Mouse (Mus musculus) brown adipose tissue, adult 24 weeks (tissue): Measurements from ENCODE around the gene Lmna. TPM values are rescaled to one million over a fixed set of nuclear protein-coding genes. Genes with fewer than 3 reads are reported as not detected.

ENCODE experiments used
- H3K27ac ChIP-seq: fragments of 200-500 bp; replicated peaks from 2 replicates; pipeline ENCODE4 v1.5.1; 2012; ENCODE audit warnings: low read depth, mild to moderate bottlenecking, low read length
- H3K4me1 ChIP-seq: fragments of 200-500 bp; 2 replicates; pipeline ENCODE4 v1.6.1; 2012; ENCODE audit warnings: low read length, mixed read lengths; ENCODE audit not compliant: control insufficient read depth, insufficient read depth, insufficient read length
- H3K4me3 ChIP-seq: fragments of 200-500 bp; 2 replicates; pipeline ENCODE4 v1.5.1; 2012; ENCODE audit warnings: low read depth, mild to moderate bottlenecking, low read length, moderate library complexity; ENCODE audit not compliant: insufficient read depth
- polyA plus RNA-seq: library from polyadenylated mRNA; stranded (reverse); fragments of >200 nt; gene quantifications from 2 replicates; pipeline ENCODE4 v1.2.4, GENCODE M21; 2012; ENCODE audit not compliant: missing spikeins, insufficient read depth, insufficient read length

The Lmna gene
- 33.8 and 35.7 TPM in 2 replicates for polyA plus RNA-seq

DNA sequence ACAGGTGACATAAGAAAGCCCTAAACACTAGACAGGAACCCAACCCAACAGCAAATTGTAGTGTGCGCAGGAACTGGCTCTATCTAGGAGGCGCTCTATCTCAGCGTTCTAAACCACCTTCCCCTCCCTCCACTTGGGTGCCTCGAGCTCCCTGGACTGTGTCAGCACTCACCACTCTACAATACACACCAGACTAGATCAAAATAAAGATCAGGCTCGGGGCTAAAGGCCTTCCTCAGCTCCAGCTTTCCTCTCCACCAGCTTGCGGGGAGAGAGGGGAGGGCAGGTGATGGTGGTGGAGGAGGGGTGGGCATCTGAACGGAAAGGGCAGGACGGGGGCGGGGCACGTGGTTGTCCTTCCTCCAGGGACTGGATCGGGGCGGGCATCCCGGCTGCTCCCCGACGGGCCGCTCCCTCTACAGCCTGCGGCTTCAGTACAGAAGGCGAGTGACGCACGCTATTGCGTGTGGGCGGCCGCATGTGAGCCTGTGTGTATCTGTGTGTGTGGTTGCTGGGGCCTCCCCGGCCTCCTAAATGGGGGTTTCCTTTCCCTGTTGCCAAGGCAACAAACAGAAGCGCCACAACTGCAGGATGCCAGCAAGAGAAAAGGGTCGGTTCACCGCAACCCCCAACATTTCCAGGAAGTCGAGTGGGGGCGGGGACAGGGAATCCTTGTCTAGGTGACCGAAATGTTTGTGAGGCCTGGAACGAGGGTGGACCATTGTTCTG is at the start of gene Lmna:
Gene Lmna, minus strand, starts transcription at position 265 of the 729 bp plus-strand sequence.
- H3K27ac ChIP-seq, result peak within 1 kb of the TSS; percentile 92
- H3K4me3 ChIP-seq, result peak within 1 kb of the TSS; percentile 53
- H3K4me1 ChIP-seq, result peaks cover 20% of the 10 kb centered on the region

DNA sequence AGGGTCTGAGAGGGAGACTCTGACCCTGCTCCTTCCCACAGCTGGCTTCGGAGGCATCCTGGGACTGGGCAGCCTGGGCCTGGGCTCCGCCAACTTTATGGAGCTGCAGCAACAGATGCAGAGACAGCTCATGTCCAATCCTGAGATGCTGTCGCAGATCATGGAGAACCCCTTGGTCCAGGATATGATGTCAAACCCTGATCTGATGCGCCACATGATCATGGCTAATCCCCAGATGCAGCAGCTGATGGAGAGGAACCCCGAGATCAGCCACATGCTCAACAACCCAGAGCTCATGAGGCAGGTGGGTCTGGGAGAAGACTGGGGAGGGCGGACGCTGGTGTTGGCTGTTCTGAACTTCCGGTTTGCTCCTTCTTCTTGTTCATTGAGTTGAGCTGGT is 46.9 kb upstream of the Lmna start:
- no peak overlapping the region for H3K4me3 ChIP-seq
- 0 out of 2 replicates have a peak, but pooled peaks cover 1% of the 10 kb centered on the region for H3K4me1 ChIP-seq
- no peak overlapping the region for H3K27ac ChIP-seq

DNA sequence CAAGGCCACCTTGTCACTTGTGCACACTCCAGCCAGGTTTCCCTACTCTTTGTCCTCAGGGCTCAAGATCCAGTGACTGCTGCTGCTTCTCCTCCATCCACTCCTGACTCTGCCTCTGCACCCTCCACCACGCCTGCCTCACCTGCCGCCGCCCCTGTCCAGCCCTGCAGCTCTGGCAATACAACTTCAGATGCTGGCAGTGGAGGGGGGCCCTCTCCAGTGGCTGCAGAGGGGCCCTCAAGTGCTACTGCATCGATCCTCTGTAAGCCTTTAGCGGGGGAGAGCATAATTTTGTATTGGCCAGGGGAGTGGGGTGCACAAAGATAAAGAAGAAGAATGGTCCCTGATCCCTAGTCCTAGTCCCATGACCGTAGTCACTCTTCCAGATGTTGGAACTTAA is 46.0 kb upstream of the Lmna start:
- H3K4me3 ChIP-seq, result no peak overlapping the region
- 0 out of 2 replicates have a peak, but pooled peaks cover 3% of the 10 kb centered on the region for H3K4me1 ChIP-seq
- no peak overlapping the region for H3K27ac ChIP-seq

DNA sequence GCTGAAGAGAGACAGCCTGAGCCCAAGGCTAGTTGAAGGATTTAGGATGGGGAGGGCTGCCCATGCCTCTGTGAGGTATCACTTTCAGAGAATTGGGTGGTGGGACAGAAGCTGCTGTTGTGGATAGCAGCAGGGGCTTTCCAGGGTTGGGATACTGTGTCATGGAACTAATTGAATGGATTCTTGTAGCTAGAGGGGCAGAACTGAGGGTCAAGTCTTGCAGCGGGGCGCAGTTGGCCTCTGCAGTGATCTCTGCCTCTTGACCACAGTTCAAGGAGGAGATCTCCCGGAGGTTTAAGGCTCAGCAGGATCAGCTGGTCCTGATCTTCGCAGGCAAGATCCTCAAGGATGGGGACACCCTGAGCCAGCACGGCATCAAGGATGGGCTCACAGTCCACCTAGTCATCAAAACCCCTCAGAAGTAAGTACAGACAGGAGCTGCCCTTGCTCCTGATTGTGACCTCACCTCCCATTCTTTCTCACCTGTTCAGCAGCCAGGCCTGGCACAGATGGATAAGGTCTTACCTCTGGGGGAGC is 45.4 kb upstream of the Lmna start:
- no peak overlapping the region for H3K27ac ChIP-seq
- 0 out of 2 replicates have a peak, but pooled peaks cover 3% of the 10 kb centered on the region for H3K4me1 ChIP-seq
- H3K4me3 ChIP-seq, result no peak overlapping the region

DNA sequence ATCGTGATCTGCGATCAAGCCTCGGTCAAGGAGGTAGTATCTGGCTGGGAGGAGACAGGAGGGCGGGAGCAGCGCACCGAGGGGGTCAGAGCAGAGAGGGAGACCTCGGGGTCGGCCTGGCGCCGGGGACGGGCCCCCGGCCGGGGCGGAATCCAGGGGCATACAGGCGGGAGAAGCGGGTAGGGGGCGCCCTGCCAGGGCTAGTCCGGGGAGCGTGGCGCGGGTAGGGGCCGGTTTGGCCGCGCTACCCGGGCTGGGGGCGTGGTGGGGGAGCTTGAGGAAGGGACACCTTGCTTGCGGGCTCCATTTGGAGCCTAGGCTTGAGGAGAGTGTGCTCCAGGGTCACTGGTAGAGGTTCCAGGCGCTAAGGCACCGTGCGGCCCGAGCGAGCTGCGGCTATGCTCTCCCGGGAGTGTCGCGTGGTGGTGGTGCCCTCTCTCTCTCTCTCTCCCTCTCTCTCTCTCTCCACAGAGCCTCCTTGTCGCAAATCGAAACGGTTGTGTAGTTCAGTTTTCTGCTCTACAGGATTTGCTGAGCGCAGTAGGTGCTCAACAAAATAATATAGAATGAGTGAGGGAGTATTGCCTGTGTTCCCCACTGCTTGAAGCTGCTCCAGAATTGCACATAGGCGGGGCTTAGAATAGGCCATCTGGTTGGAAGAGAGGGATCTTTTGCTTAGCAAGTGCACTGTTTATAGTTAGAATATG is 44.3 kb upstream of the Lmna start:
- Histone ChIP-seq H3K27ac (peak overlapping the region; percentile 86), H3K4me3 (peak overlapping the region; percentile 79), H3K4me1 (0 out of 2 replicates have a peak, but pooled peaks cover 3% of the 10 kb centered on the region)

DNA sequence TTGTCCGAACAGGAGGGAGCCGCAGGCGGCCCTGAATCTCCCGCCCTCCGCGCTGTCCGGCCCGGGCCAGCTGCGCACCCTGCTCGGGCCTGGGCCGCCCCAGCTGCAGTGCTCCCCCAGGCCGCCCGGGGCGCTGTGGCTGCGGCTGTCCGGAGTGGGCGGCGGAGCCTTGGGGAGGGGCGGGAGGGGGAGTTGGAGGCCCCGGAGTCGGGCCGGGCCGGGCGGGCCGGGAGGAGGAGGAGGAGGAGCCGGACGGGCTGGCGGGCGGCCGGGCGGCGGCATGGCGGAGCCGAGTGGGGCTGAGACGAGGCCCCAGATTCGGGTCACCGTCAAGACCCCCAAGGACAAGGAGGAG is 43.7 kb upstream of the Lmna start, which contains the start of gene Ubqln4:
Gene Ubqln4, plus strand, starts transcription at position 234 of the 355 bp plus-strand sequence.
- H3K4me3 ChIP-seq, result peak within 1 kb of the TSS; percentile 86
- H3K4me1 ChIP-seq, result 0 out of 2 replicates have a peak, but pooled peaks cover 3% of the 10 kb centered on the region
- H3K27ac ChIP-seq, result peak within 1 kb of the TSS; percentile 94

DNA sequence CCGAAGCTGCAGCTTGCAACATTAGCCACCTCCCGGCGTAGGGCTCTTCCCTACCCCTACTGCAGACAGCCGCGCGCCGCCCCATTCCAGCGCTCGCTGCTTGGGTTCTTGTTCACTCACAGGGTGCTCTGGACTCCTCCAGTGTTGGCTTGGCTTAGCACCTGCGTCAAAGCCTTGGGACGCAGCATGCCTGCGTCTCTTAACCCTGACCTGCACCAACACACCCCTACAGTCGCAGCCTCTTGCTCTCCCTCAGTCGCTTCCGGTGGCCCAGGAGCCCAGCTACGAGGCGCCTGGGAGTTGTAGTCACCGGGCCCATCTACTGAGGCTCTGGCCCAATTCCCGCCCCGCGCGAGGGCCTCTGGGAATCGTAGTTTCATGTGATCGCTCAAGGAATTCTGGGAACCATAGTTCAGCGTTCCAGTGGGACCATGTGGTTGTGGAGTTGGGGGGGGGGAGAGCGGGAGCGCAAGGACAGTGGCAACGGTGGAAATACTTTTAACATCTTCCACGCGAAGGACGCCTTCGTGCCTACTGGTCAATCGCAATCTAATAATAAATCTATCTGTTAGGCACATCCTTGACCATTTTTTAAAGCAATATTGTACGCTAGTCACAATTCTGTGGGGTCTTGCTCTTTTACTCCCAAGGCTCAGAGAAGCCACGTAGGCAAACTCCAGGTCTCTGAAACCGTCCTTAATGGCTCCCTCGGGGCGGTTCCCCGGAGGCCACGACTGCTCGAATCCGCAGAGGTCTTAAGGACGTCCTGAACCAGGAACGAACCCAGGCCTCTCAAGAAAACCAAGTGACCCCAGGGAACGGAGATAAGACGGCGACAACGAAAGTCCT is 43.1 kb upstream of the Lmna start, which contains the start of gene Lamtor2:
Gene Lamtor2, minus strand, starts transcription at position 399 of the 849 bp plus-strand sequence.
- Histone ChIP-seq H3K4me3 (peak within 1 kb of the TSS; percentile 86), H3K4me1 (0 out of 2 replicates have a peak, but pooled peaks cover 3% of the 10 kb centered on the region), H3K27ac (peak within 1 kb of the TSS; percentile 94)

DNA sequence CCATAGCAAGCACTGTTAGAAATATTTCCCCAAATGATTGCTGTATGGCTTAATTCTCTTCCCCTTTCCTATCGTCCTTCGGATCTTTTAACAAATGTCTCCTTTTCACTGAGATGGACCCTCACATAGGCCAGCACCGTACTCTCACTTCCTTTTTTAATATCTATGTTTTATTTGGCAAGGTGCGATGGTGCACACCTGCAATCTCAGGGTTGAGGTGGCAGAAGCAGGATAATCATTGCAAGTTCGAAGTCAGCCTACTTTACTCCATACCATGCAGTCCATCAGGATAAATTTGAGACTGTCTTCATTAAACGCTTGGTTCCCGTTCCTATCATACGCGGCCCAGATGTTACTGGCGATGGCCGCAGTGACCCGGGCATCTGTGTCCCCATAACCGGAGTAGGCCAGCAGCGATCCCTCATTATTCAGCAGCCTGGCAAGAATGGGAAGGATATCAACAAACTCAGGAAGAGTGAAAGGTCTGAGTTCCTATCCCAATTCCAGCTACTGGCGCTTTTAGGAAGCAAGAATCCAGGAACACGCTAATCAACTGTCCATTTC is 42.4 kb upstream of the Lmna start:
- Histone ChIP-seq H3K4me3 (peak overlapping the region; percentile 86), H3K27ac (peak overlapping the region; percentile 40), H3K4me1 (0 out of 2 replicates have a peak, but pooled peaks cover 3% of the 10 kb centered on the region)

DNA sequence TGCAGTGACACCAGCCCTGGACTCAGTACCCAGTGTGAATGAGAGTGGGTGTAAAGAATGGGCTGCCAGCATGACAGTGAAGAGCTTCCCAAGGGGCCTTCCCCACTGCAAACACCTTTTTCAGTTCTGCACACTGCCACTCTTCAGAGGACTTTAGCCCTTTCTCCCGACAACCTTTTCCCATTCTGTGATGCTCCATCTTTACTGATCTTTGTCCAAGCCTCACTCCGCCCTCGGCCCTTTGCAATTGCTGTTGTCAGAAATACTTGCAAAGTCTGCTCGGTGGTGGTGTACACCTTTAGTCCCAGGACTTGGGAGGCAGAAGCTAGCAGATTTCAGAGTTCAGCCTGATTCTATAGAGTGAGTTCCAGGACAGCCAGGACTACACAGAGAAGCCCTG is 41.8 kb upstream of the Lmna start:
- Histone ChIP-seq H3K4me3 (peak overlapping the region; percentile 86; the same call in 1 of the 2 replicates), H3K4me1 (0 out of 2 replicates have a peak, but pooled peaks cover 3% of the 10 kb centered on the region), H3K27ac (no peak overlapping the region)

DNA sequence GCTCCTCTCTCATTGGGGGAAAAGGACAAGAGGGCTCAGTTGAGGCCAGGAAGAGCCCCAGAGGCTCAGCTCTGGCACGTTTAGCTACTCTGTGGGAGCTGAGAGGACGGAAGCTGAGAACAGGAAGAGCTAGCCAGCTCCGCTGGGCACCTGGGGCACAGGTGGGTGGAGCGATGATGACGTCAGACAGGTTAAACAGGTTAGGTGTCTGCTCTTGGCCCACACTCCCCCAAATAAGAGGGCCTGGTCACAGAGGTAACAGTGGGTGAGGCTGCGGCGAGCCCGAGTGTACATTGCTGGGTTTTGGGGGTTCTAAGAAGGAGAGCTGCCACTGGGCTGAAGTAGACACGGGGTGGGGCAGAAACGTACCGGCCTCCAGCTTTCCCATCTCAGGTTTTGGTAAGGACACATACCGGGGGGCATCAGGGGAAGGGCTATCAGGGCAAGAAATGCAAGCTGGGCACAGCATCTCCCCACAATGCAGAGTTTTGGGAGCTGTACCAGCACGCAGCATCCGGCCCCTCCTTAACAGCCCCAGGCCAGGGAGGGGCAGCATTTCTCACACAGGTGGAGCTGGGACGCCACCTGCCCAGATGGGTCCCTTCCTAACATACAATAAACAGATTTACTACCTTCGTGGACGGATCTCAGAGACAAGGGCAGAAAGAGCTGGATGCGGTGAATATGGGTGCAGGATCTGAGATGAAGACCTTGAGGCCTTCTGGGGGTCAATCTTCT is 38.6 kb upstream of the Lmna start, which contains the start of gene Rab25:
Gene Rab25, minus strand, starts transcription at position 121 of the 738 bp plus-strand sequence.
- Histone ChIP-seq H3K27ac (no peak within 1 kb of the TSS), H3K4me3 (no peak within 1 kb of the TSS), H3K4me1 (0 out of 2 replicates have a peak, but pooled peaks cover 3% of the 10 kb centered on the region)

DNA sequence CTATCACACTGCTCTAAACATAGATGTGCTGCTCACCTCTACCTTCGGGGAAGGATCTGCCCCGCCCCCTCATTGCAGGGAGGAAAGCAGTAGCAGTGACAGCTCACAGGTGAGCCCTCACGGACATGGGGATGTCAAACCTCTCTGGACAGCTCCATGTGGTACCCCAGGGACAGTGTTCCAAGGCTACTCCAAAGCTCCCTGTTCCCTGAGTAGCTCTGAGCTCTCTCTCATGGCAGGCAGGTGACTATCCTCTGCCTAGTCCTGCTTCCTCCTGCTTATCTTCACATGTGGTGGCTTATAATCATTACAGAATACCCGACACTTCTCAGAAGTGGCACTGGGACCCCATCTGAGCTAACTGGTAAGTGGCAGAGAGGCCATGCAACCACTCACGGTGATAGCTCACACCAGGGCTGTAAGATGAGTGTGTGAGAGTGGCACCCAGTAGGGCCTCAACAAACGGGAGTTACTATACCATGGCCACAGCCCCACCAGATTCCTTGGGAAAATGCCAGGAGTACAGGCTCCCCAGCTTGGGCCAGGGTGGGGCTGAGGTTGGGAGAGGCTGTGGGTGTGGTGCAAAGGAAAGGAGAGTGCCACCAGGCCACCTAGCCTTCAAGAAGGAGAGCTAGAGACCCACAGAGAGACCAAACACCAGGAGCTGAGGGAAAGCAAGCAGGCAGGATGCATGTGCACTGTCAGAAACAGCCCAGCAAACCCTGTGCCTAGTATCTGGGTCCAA is 37.1 kb upstream of the Lmna start:
- H3K4me3 ChIP-seq, result no peak overlapping the region
- 0 out of 2 replicates have a peak, but pooled peaks cover 3% of the 10 kb centered on the region for H3K4me1 ChIP-seq
- no peak overlapping the region for H3K27ac ChIP-seq

DNA sequence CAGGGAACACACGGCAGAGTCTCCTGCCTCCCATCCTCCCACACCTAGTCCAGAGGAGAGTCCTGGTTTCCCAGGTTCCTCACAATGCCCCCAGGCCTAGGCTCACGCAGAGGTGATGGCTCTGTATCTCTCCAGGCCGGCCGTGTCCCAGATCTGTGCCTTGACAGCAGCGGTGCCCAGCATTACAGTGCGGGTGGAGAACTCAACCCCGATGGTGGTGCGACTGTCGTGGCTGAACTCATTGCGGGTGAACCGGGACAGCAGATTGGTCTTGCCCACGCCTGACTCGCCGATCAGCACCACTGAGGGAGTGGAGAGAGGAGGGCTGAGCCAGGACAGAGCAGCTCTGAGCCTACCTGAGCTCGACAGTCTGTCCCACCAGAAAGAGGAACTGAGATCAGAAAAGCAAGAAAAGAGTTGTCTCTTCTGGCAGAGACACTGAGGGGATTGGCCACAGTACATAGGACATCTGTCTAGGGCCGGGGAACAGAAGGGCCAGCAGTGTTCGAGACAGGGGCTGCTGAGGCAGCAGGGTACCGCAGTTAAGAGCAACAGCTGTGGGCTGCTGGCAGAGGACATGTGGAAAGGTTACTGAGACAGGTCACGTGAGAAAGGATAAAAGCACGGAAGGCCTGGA is 35.3 kb upstream of the Lmna start:
- no peak overlapping the region for H3K4me3 ChIP-seq
- H3K27ac ChIP-seq, result no peak overlapping the region
- H3K4me1 ChIP-seq, result no peaks in the 10 kb centered on the region

DNA sequence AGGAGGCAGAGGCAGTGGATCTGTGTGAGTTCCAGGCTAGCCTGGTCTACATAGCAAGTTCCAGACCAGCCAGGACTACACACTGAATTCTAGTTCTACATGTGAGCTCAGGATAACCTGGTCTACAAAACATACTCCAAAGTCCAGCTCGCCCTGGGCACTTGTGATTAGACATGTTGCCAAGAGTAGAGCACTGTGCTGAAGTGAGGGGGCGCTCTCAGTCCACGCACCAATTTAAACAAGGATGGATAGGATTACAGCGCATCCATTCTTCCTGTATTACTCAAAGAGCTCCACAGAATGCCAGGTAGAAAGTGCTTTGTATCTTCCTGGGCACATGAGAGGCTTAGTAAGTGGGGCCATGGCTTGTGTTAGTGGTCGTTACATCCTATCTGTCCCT is 34.8 kb upstream of the Lmna start:
- Histone ChIP-seq H3K27ac (no peak overlapping the region), H3K4me3 (no peak overlapping the region), H3K4me1 (no peaks in the 10 kb centered on the region)
